Mouse (Mus musculus): ENCODE measurements around the gene Ccdc106. TPM values are rescaled to one million over a fixed set of nuclear protein-coding genes. Genes with fewer than 3 reads are reported as not detected.

Gene Ccdc106
- polyA plus RNA-seq, 1 experiment from 2014 or later: 25.0 TPM

- ATAC-seq (ENCODE audit: insufficient number of reproducible peaks, insufficient read depth, low FRiP score, low read depth): no peak
- Histone ChIP-seq H3K27ac (ENCODE audit: low read length) (no peak overlapping the region), H3K4me3 (ENCODE audit: low read depth, low read length) (no peak overlapping the region), H3K4me2 (replicated peaks; ENCODE audit: low read depth, low read length) (no peak overlapping the region), H3K4me1 (ENCODE audit: control insufficient read depth, insufficient read depth, low read length) (no peaks in the 10 kb centered on the region), H3K36me3 (ENCODE audit: control insufficient read depth, insufficient read depth, low read length) (peaks cover 35% of the 10 kb centered on the region), H3K9me3 (ENCODE audit: control insufficient read depth, low read depth, low read length) (no peaks in the 10 kb centered on the region), H3K27me3 (ENCODE audit: control insufficient read depth, insufficient read depth, low read length) (no peaks in the 10 kb centered on the region), H3K9ac (replicated peaks; ENCODE audit: low read depth, low read length) (no peak overlapping the region)
- WGBS: 75% methylated on average over 3 of the region's 3 CpGs
These were observed 79.4 kb downstream of the Ccdc106 start for GRCm38 (mm10) chr7:5099796-5100195.

GRCm38 (mm10) chr7:5101066-5101663 is 80.8 kb downstream of the Ccdc106 start:
- no peak overlapping the region for H3K4me2 ChIP-seq (replicated peaks; ENCODE audit: low read depth, low read length)
- 82% methylated on average over 10 of the region's 10 CpGs for WGBS
- H3K4me3 ChIP-seq (ENCODE audit: low read depth, low read length): no peak overlapping the region
- H3K27ac ChIP-seq (ENCODE audit: low read length): no peak overlapping the region
- peaks cover 23% of the 10 kb centered on the region for H3K36me3 ChIP-seq (ENCODE audit: control insufficient read depth, insufficient read depth, low read length)
- H3K4me1 ChIP-seq (ENCODE audit: control insufficient read depth, insufficient read depth, low read length): no peaks in the 10 kb centered on the region
- 0 out of 2 replicates have a peak, but pooled peaks have one; percentile 11 for ATAC-seq (ENCODE audit: insufficient number of reproducible peaks, insufficient read depth, low FRiP score, low read depth)
- no peaks in the 10 kb centered on the region for H3K9me3 ChIP-seq (ENCODE audit: control insufficient read depth, low read depth, low read length)
- no peak overlapping the region for H3K9ac ChIP-seq (replicated peaks; ENCODE audit: low read depth, low read length)
- H3K27me3 ChIP-seq (ENCODE audit: control insufficient read depth, insufficient read depth, low read length): no peaks in the 10 kb centered on the region

DNA sequence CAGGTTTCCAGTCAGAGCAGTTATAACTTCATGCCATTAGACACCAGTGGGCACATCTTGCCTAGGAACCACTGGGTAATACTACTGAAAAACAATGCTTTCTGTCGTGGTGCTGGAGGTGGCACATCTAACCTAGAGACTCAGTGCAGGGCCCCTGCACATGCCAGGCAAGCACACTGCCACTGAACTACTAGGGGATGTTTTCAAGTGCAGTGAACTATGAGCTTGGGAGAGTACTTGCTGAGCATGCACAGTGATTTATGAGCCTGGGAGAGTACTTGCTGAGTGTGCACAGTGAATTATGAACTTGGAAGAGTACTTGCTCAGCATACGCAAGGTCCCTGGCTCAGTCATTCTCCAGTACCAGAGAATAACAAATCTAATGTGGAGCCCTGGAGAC is 82.2 kb downstream of the Ccdc106 start:
- ATAC-seq (ENCODE audit: insufficient number of reproducible peaks, insufficient read depth, low FRiP score, low read depth): no peak
- Histone ChIP-seq H3K27me3 (ENCODE audit: control insufficient read depth, insufficient read depth, low read length) (no peaks in the 10 kb centered on the region), H3K9ac (replicated peaks; ENCODE audit: low read depth, low read length) (no peak overlapping the region), H3K4me3 (ENCODE audit: low read depth, low read length) (no peak overlapping the region), H3K9me3 (ENCODE audit: control insufficient read depth, low read depth, low read length) (no peaks in the 10 kb centered on the region), H3K27ac (ENCODE audit: low read length) (no peak overlapping the region), H3K36me3 (ENCODE audit: control insufficient read depth, insufficient read depth, low read length) (peaks cover 14% of the 10 kb centered on the region), H3K4me2 (replicated peaks; ENCODE audit: low read depth, low read length) (no peak overlapping the region), H3K4me1 (ENCODE audit: control insufficient read depth, insufficient read depth, low read length) (no peaks in the 10 kb centered on the region)
- 88% methylated on average over 2 of the region's 2 CpGs for WGBS

GRCm38 (mm10) chr7:5108272-5108671 is 87.9 kb downstream of the Ccdc106 start:
- H3K9ac ChIP-seq (replicated peaks; ENCODE audit: low read depth, low read length): no peak overlapping the region
- H3K9me3 ChIP-seq (ENCODE audit: control insufficient read depth, low read depth, low read length): no peaks in the 10 kb centered on the region
- H3K4me1 ChIP-seq (ENCODE audit: control insufficient read depth, insufficient read depth, low read length): no peaks in the 10 kb centered on the region
- WGBS: 73% methylated on average over 4 of the region's 4 CpGs
- no peaks in the 10 kb centered on the region for H3K36me3 ChIP-seq (ENCODE audit: control insufficient read depth, insufficient read depth, low read length)
- no peaks in the 10 kb centered on the region for H3K27me3 ChIP-seq (ENCODE audit: control insufficient read depth, insufficient read depth, low read length)
- H3K27ac ChIP-seq (ENCODE audit: low read length): no peak overlapping the region
- no peak overlapping the region for H3K4me3 ChIP-seq (ENCODE audit: low read depth, low read length)
- ATAC-seq (ENCODE audit: insufficient number of reproducible peaks, insufficient read depth, low FRiP score, low read depth): no peak
- H3K4me2 ChIP-seq (replicated peaks; ENCODE audit: low read depth, low read length): no peak overlapping the region

DNA sequence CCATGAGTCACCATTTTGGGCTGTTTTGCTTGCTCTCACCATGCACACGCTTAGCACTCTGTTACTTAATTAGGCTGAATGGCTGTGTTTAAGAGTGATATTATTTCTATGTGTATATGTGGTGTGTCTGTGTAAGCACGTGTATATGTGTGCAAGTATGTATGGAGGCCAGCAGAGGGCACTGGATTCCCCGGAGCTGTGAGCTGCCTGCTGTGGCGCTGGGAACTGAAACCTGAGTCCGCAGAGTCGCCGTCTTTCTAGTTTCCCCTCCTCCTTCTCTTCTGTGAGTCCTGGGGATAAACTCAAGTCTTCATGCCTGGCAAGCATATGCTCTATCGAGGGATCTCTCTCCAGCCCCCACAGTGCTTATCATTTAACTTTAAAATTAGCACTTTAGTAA is 88.9 kb downstream of the Ccdc106 start:
- Histone ChIP-seq H3K4me3 (ENCODE audit: low read depth, low read length) (no peak overlapping the region), H3K27me3 (ENCODE audit: control insufficient read depth, insufficient read depth, low read length) (no peaks in the 10 kb centered on the region), H3K9me3 (ENCODE audit: control insufficient read depth, low read depth, low read length) (no peaks in the 10 kb centered on the region), H3K4me1 (ENCODE audit: control insufficient read depth, insufficient read depth, low read length) (no peaks in the 10 kb centered on the region), H3K27ac (ENCODE audit: low read length) (no peak overlapping the region), H3K4me2 (replicated peaks; ENCODE audit: low read depth, low read length) (no peak overlapping the region), H3K36me3 (ENCODE audit: control insufficient read depth, insufficient read depth, low read length) (no peaks in the 10 kb centered on the region), H3K9ac (replicated peaks; ENCODE audit: low read depth, low read length) (no peak overlapping the region)
- ATAC-seq (ENCODE audit: insufficient number of reproducible peaks, insufficient read depth, low FRiP score, low read depth): no peak
- WGBS: 80% methylated on average over 8 of the region's 8 CpGs

Other genes starting within 250 kb of the Ccdc106 start
- gene Fam71e2, start 249.3 kb upstream of the Ccdc106 start, polyA plus RNA-seq (2014; fragmentation: Nextera tagmentation; extraction: Ambion mirVana): not detected in 2 replicates
- 0.17 and 0.27 TPM in 2 replicates for gene Il11, start 237.7 kb upstream of the Ccdc106 start, polyA plus RNA-seq (2014; fragmentation: Nextera tagmentation; extraction: Ambion mirVana)
- 0.55 TPM in 1 of 2 replicates, not detected in the other for gene Tmem190, start 237.6 kb upstream of the Ccdc106 start, polyA plus RNA-seq (2014; fragmentation: Nextera tagmentation; extraction: Ambion mirVana)
- 8.7 and 10.6 TPM in 2 replicates for gene Tmem238, start 230.9 kb upstream of the Ccdc106 start, polyA plus RNA-seq (2014; fragmentation: Nextera tagmentation; extraction: Ambion mirVana)
- gene Rpl28, start 227.7 kb upstream of the Ccdc106 start, polyA plus RNA-seq (2014; fragmentation: Nextera tagmentation; extraction: Ambion mirVana): 301 and 312 TPM in 2 replicates
- gene Ube2s, start 208.0 kb upstream of the Ccdc106 start, polyA plus RNA-seq (2014; fragmentation: Nextera tagmentation; extraction: Ambion mirVana): 318 and 349 TPM in 2 replicates
- gene Shisa7, start 175.9 kb upstream of the Ccdc106 start, polyA plus RNA-seq (2014; fragmentation: Nextera tagmentation; extraction: Ambion mirVana): 0.70 and 1.0 TPM in 2 replicates
- 7.0 and 7.8 TPM in 2 replicates for gene Isoc2b, start 150.3 kb upstream of the Ccdc106 start, polyA plus RNA-seq (2014; fragmentation: Nextera tagmentation; extraction: Ambion mirVana)
- 0.94 and 0.98 TPM in 2 replicates for gene Isoc2a, start 143.4 kb upstream of the Ccdc106 start, polyA plus RNA-seq (2014; fragmentation: Nextera tagmentation; extraction: Ambion mirVana)
- not detected in 2 replicates for gene Gm36210, start 114.0 kb upstream of the Ccdc106 start, polyA plus RNA-seq (2014; fragmentation: Nextera tagmentation; extraction: Ambion mirVana)
- 4.3 and 4.5 TPM in 2 replicates for gene Zfp628, start 105.3 kb upstream of the Ccdc106 start, polyA plus RNA-seq (2014; fragmentation: Nextera tagmentation; extraction: Ambion mirVana)
- 3.5 and 4.0 TPM in 2 replicates for gene Nat14, start 98.5 kb upstream of the Ccdc106 start, polyA plus RNA-seq (2014; fragmentation: Nextera tagmentation; extraction: Ambion mirVana)
- gene Ssc5d, start 94.8 kb upstream of the Ccdc106 start, polyA plus RNA-seq (2014; fragmentation: Nextera tagmentation; extraction: Ambion mirVana): 3.3 and 3.9 TPM in 2 replicates
- 0.55 and 1.4 TPM in 2 replicates for gene Sbk2, start 56.1 kb upstream of the Ccdc106 start, polyA plus RNA-seq (2014; fragmentation: Nextera tagmentation; extraction: Ambion mirVana)
- 0.07 TPM in 1 of 2 replicates, not detected in the other for gene Sbk3, start 49.4 kb upstream of the Ccdc106 start, polyA plus RNA-seq (2014; fragmentation: Nextera tagmentation; extraction: Ambion mirVana)
- 39.5 and 48.8 TPM in 2 replicates for gene Zfp579, start 24.4 kb upstream of the Ccdc106 start, polyA plus RNA-seq (2014; fragmentation: Nextera tagmentation; extraction: Ambion mirVana)
- 14.1 and 18.0 TPM in 2 replicates for gene Zfp524, start 6.1 kb upstream of the Ccdc106 start, polyA plus RNA-seq (2014; fragmentation: Nextera tagmentation; extraction: Ambion mirVana)
- gene Fiz1, start 5.9 kb upstream of the Ccdc106 start, polyA plus RNA-seq (2014; fragmentation: Nextera tagmentation; extraction: Ambion mirVana): 33.0 and 35.7 TPM in 2 replicates
- 1.2 and 3.3 TPM in 2 replicates for gene Gm44973, start 5.1 kb upstream of the Ccdc106 start, polyA plus RNA-seq (2014; fragmentation: Nextera tagmentation; extraction: Ambion mirVana)
- gene Zfp865, start 177 bp upstream of the Ccdc106 start, polyA plus RNA-seq (2014; fragmentation: Nextera tagmentation; extraction: Ambion mirVana): 8.9 and 9.1 TPM in 2 replicates
- gene 4632433K11Rik, start 13.6 kb downstream of the Ccdc106 start, polyA plus RNA-seq (2014; fragmentation: Nextera tagmentation; extraction: Ambion mirVana): not detected in 2 replicates
- gene Zfp784, start 17.9 kb downstream of the Ccdc106 start, polyA plus RNA-seq (2014; fragmentation: Nextera tagmentation; extraction: Ambion mirVana): 4.6 and 6.2 TPM in 2 replicates
- 35.7 and 44.1 TPM in 2 replicates for gene Zfp580, start 31.0 kb downstream of the Ccdc106 start, polyA plus RNA-seq (2014; fragmentation: Nextera tagmentation; extraction: Ambion mirVana)
- 106 and 119 TPM in 2 replicates for gene U2af2, start 41.6 kb downstream of the Ccdc106 start, polyA plus RNA-seq (2014; fragmentation: Nextera tagmentation; extraction: Ambion mirVana)
- gene Epn1, start 59.7 kb downstream of the Ccdc106 start, polyA plus RNA-seq (2014; fragmentation: Nextera tagmentation; extraction: Ambion mirVana): 63.2 and 63.4 TPM in 2 replicates
- gene Rfpl4, start 96.4 kb downstream of the Ccdc106 start, polyA plus RNA-seq (2014; fragmentation: Nextera tagmentation; extraction: Ambion mirVana): not detected in 2 replicates
- gene Rasl2-9, start 105.4 kb downstream of the Ccdc106 start, polyA plus RNA-seq (2014; fragmentation: Nextera tagmentation; extraction: Ambion mirVana): 0.25 TPM in 1 of 2 replicates, not detected in the other
- not detected in 2 replicates for gene Vmn1r55, start 129.1 kb downstream of the Ccdc106 start, polyA plus RNA-seq (2014; fragmentation: Nextera tagmentation; extraction: Ambion mirVana)
- gene Vmn1r56, start 176.2 kb downstream of the Ccdc106 start, polyA plus RNA-seq (2014; fragmentation: Nextera tagmentation; extraction: Ambion mirVana): not detected in 2 replicates
- not detected in 2 replicates for gene Vmn1r57, start 197.9 kb downstream of the Ccdc106 start, polyA plus RNA-seq (2014; fragmentation: Nextera tagmentation; extraction: Ambion mirVana)